Mouse (Mus musculus): ENCODE results near the gene Exoc3l.

The Exoc3l gene

GRCm38 (mm10) chr8:105313622-105314402 is 17.9 kb upstream of the Exoc3l start:
- DNase-seq (ENCODE audit: low read depth), result no peak

- DNase-seq (ENCODE audit: low read depth), result no peak
These were observed 17.1 kb upstream of the Exoc3l start for GRCm38 (mm10) chr8:105312891-105313481.

GRCm38 (mm10) chr8:105311718-105312117 is 15.8 kb upstream of the Exoc3l start:
- no peak for DNase-seq (ENCODE audit: low read depth)

- no peak for DNase-seq (ENCODE audit: low read depth)
These were observed 14.2 kb upstream of the Exoc3l start for GRCm38 (mm10) chr8:105310118-105310517.

- DNase-seq (ENCODE audit: low read depth), result no peak
These were observed 13.4 kb upstream of the Exoc3l start for GRCm38 (mm10) chr8:105309142-105309847.

- no peak for DNase-seq (ENCODE audit: low read depth)
These were observed 12.5 kb upstream of the Exoc3l start for GRCm38 (mm10) chr8:105308428-105308827.

- DNase-seq (ENCODE audit: low read depth), result no peak
These were observed 11.8 kb upstream of the Exoc3l start for GRCm38 (mm10) chr8:105307670-105308069.

DNA sequence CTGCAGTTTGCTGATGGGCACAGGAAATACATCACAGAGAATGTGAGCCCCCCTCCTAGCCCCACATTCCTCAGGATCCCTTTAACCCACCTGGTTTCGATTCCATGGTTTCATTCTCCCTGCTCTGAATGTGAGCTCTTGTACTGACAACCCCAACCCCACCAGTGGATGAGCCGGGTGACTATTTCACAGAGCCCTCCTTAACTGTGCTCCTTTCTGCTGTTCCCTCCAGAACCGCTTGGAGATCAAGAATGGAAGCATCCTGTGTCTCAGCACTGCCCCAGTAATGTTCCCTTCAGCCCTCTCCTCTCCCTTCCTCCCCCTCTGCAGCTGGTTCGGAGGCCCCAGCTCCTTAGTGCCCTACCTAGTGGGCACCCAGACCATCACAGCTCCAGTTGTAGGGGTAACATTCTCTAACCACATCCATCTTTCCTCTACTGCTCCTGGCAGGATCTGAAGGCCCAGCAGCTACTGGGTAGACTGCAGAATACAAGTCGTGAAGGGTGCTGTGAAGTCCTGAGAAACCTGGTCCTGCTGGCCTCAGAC is 10.3 kb upstream of the Exoc3l start:
- DNase-seq (ENCODE audit: low read depth), result no peak

DNA sequence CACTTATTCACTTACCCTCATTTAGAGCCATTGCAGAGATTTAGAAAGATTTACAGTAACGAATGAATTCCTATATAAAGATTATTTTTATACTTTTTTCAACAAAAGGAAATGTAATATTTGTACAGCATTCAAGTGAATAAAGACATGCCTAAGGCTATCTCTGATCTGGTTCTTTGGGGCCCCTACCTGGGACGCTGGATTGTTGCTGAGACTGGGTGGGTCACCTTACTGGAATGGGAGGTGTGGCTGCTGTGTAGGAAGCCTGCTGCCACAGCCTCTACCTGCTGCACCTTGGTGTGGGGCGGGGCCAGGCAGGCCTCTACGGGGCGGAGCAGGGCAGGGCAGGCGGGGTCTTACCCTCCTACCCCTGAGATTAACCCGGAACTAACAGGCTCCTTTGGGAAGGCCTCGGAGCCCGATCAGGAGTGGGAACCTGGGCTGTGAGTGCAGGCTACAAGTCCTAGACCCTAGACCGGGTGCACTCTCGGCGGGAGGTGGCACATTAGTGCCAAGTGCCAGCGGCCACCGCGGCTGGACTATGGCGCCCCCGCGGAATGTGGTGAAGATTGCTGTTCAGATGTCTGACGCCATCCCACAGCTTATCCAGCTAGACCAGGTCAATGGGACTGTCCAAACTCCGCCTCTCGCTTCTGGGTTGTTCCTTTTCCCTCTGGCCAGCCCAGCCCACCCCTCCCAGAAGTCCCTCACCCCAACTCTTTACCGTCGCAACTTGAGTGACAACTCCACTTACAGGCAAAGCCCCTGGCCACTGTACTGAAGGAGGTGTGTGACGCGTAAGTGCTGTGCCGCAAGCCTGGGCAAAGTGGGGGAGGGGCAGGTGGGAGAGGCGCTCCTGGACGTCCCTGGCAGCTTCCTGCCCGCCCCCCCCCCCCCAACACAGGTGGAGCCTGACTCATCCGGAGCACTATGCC is 9.6 kb upstream of the Exoc3l start, which contains the start of gene Elmo3:
TSS of gene Elmo3 (plus strand) at position 391 of the 935 bp plus-strand sequence.
- DNase-seq (ENCODE audit: low read depth), result peak; percentile 64

- DNase-seq (ENCODE audit: low read depth), result no peak
These were observed 8.7 kb upstream of the Exoc3l start for GRCm38 (mm10) chr8:105304325-105305210.

DNA sequence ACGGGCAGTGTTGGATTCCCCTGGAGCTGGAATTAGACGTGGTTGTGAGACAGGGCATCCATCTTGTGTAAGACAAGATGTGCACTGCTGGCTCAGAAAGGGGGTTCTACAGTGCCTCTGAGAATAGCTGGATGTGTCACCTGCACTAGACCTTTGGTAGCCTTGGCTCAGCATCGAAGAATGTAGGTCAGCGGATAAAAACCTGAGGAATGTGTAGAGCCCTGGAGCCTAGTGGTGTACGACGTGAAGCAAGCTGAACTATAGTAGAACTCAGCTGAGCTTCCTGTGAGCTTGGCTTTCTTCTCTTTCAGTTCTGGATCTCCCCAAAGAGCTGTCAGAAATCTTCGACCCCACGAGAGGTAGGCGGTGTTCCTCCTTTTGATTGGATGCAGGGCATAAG is 8.0 kb upstream of the Exoc3l start:
- DNase-seq (ENCODE audit: low read depth), result no peak

- no peak for DNase-seq (ENCODE audit: low read depth)
These were observed 7.5 kb upstream of the Exoc3l start for GRCm38 (mm10) chr8:105303396-105303795.

DNA sequence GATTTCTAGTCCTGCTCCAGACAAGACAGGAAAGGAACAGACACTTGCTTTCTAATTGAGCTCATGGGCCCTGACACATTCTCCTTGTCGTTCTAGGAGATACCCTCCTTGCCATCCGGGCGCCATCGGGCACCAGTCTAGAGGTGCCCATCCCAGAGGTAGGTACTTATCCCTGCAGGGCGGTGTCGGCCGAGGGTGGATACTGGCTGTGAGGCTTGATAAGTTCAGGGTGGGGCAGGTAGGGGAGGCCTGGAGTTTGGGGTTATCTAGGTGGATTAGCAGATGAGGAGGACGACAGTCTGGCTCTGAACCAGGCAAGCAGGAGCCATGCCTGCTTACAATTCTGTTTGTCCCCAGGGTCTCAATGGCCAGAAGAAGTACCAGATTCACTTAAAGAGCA is 4.1 kb upstream of the Exoc3l start:
- no peak for DNase-seq (ENCODE audit: low read depth)

DNA sequence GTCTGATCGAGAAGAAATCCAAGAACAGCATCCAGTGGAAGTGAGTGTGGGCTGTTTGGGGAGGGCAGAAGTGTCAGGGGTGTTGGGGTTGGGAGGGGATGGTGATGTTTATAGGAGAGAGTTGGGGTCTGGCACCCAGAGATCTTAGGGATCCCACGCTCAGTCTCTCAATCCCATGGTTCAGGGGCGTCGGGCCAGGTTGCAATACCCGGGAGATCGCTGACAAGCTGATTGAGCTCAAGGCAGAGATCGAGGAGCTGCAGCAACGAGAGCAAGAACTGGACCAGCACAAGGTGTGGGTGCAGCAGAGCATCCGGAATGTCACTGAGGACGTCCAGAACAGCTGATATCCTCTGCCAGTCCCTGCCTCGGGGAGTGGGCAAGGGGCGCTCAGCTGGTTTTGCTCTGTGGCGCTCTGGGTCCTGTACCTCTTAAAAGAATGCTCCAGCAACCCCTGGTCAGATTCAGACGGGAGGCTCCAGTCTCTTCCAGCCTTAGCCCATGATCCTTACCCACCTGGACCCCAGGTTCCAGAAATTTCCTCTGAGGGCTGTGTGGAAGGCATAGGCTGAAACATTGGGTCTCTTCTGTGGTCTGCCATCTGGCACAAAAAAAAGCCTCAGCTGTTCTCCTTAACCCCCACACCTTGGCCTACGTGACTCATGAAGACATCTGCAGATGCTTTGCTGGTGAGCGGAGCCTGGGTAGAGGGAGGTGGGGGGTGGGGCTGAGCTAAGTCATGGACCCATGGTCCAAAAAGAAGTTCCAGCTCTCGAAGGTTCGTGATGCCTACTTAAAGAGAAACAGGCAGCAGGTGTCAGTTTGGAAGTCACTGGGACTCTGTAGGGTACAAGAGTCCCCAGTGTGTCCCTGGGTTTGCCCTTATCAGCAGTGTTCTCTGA is 2.7 kb upstream of the Exoc3l start:
- no peak for DNase-seq (ENCODE audit: low read depth)

GRCm38 (mm10) chr8:105297511-105298192 is 1.8 kb upstream of the Exoc3l start, which contains the start of gene E2f4:
Gene E2f4, plus strand, starts transcription at chr8:105297663.
- DNase-seq (ENCODE audit: low read depth), result peak; percentile 86

DNA sequence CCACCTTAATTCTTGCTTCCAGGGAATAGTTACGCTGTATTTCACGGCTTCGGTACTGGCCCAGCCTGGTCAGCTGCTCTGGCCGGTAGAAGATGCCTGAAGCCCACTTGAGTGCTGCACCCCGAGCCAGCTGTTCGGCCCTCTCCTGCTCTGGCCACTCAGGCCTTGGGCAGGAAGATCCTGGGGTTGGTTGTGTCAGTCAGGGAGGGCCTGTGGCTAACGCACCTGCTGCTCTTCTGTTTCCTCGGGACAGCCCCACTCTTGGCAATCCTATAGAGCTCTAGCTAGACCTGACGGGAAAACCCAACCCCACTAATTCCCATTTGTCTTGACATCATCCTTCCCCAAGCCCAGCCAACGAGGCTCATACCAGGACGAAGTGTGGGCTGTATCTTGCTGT is 645 bp downstream of the Exoc3l start:
- no peak for DNase-seq (ENCODE audit: low read depth)

DNA sequence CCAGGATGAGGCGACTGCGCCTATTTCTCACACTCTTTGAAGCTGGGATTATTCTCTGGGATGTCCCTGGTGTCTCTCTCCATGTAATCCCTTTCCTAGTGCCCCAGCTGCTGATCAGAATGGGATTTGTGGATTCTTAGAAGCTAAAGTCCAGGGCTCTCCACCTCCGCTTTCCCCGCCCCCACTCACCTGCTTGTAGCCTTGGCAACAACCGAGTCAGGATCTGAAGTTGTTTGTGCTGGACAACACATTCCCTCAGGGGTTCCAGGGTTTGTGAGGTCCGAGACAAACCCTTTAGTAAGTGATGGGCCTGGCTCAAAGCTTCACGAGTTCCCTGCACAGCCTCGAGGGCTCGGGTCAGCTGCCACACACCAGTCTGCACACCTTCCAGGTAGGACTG is 1.1 kb downstream of the Exoc3l start:
- no peak for DNase-seq (ENCODE audit: low read depth)

- DNase-seq (ENCODE audit: low read depth), result no peak
These were observed 2.5 kb downstream of the Exoc3l start for GRCm38 (mm10) chr8:105293405-105293804.

DNA sequence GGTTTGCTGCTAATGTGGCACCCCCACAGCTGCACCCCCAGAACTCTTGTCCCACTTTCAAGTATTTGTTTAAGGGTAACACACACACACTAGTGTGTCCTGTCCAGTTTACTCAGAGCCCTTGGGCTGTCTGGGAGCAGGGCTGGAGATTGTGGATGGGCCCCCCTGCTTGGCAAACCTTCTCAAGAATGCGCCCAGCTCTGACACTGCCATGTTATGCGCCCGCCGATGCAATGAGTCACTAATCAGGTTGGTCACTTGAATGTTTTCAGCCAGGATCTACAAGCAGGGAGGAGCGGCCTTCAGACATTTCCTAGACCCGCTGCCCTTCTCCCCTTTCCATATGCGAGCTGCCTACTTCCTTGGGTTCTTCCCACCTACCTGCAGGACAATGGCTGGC is 3.4 kb downstream of the Exoc3l start:
- no peak for DNase-seq (ENCODE audit: low read depth)
